In the genomic region with DNA sequence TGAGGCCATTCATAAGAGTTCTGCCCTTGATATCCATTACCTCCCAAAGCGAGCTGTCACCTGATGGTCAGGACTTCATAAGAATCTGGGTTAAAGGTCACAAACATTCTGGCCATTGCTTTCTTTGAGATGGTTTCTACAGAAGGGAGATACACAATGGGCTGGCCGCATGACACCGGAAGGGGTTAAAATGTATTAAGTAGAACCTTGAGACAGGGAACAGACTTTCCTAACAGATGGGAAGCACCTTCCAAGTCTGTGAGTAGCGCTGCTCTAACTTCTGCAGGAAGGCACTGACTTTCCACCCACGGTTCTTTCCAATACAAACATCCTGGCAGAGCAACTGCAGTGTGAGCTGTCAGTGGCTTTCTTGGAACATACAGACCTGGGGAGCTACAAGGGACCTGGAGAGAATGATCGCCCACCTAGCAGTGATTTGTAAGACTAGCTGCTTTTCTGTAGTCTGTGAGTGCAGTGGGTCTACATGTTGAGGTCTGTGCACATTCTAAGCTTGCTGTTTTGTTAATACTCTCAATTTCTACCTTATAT, we compare ENCODE assay signal across 24 mouse cellular contexts.
DNase-seq lines count a peak whose midpoint lies in the region; ATAC-seq and TF ChIP-seq lines count a peak whose summit lies in the region.
"Had no signal": no experiment of that assay in that cellular context is flagged by ENCODE, and none has a peak within 500 bp of the region (broad histone marks: within the 10 kb centered on the region; RNA-seq: fewer than 3 reads in every experiment).

No protein-coding gene starts in this region.

- H3K4me1 ChIP-seq in heart, embryonic 14.5 days (ENCODE audit: control insufficient read depth in 2 of 2, insufficient read depth in 2 of 2, low read length in 2 of 2) = no peaks in the 10 kb centered on the region
- no peaks in the 10 kb centered on the region for H3K4me1 ChIP-seq in heart, embryonic 11.5 days (ENCODE audit: control insufficient read depth, insufficient read depth, low read length)
- no peaks in the 10 kb centered on the region for H3K4me1 ChIP-seq in liver, postnatal 0 days (ENCODE audit: insufficient read depth)
- H3K4me1 ChIP-seq in liver, embryonic 11.5 days (replicated peaks; ENCODE audit: control insufficient read depth, insufficient read depth, low read length) = no peaks in the 10 kb centered on the region
- H3K4me1 ChIP-seq: embryonic facial prominence, embryonic 15.5 days; hindbrain, embryonic 12.5 days; limb, embryonic 12.5 days; lung, embryonic 15.5 days; megakaryocyte, embryonic 14.5 days; midbrain, embryonic 15.5 days; neural tube, embryonic 12.5 days had no signal

- DNase-seq in gastrocnemius, adult 2 months = no peak
- no peak for DNase-seq in gastrocnemius, postnatal 25 days
- DNase-seq in liver, postnatal 0 days = no peak
- no peak for DNase-seq in liver, embryonic 11.5 days (ENCODE audit: low spot score)
- DNase-seq in skeletal muscle tissue, adult 2 months (ENCODE audit: low read depth, low spot score) = peak; percentile 12
- DNase-seq: adrenal gland, postnatal 25 days; cerebellum, adult 9-10 months; kidney, postnatal 25 days; lung, postnatal 36 days; spleen, adult 18-20 months; thymus, postnatal 14 days had no signal

- no peaks in the 10 kb centered on the region for H3K9me3 ChIP-seq in heart, embryonic 14.5 days (ENCODE audit: control insufficient read depth, low read length)
- no peaks in the 10 kb centered on the region for H3K9me3 ChIP-seq in heart, embryonic 11.5 days (replicated peaks; ENCODE audit: control insufficient read depth, low read length)
- no peaks in the 10 kb centered on the region for H3K9me3 ChIP-seq in liver, postnatal 0 days (ENCODE audit: low read length)
- no peaks in the 10 kb centered on the region for H3K9me3 ChIP-seq in liver, embryonic 11.5 days (ENCODE audit: control insufficient read depth, low read length)
- H3K9me3 ChIP-seq: embryonic facial prominence, embryonic 15.5 days; hindbrain, embryonic 12.5 days; limb, embryonic 12.5 days; lung, embryonic 15.5 days; midbrain, embryonic 15.5 days; neural tube, embryonic 12.5 days had no signal

- TF ChIP-seq CTCF in gastrocnemius, adult 2 months (IDR thresholded peaks at IDR 0.05) = no peak
- TF ChIP-seq CTCF in liver, postnatal 0 days (IDR thresholded peaks at IDR 0.05; ENCODE audit: low read depth) = no peak

- ATAC-seq in heart, embryonic 14.5 days (ENCODE audit: insufficient number of reproducible peaks, insufficient read depth, low FRiP score, low read depth) = 0 out of 2 replicates have a peak, but pooled peaks have one; percentile 21
- ATAC-seq in heart, embryonic 11.5 days (replicated peaks; ENCODE audit: insufficient number of reproducible peaks, low FRiP score, low TSS enrichment) = no peak
- ATAC-seq in liver, postnatal 0 days = no peak
- ATAC-seq in liver, embryonic 11.5 days (replicated peaks; ENCODE audit: low FRiP score) = no peak
- ATAC-seq: CD4-positive, CD25-positive, alpha-beta regulatory T cell, adult 4 months; forebrain, embryonic 14.5 days; intestine, postnatal 0 days; midbrain, embryonic 15.5 days had no signal

- H3K27me3 ChIP-seq in heart, embryonic 14.5 days (ENCODE audit: control insufficient read depth, insufficient read depth, low read length) = no peaks in the 10 kb centered on the region
- H3K27me3 ChIP-seq in heart, embryonic 11.5 days (ENCODE audit: control insufficient read depth, insufficient read depth, low read length) = no peaks in the 10 kb centered on the region
- H3K27me3 ChIP-seq in liver, postnatal 0 days (ENCODE audit: insufficient read depth, low read length) = no peaks in the 10 kb centered on the region
- no peaks in the 10 kb centered on the region for H3K27me3 ChIP-seq in liver, embryonic 11.5 days (replicated peaks; ENCODE audit: control insufficient read depth, insufficient read depth, low read length)
- H3K27me3 ChIP-seq: embryonic facial prominence, embryonic 15.5 days; hindbrain, embryonic 12.5 days; limb, embryonic 12.5 days; lung, embryonic 15.5 days; megakaryocyte, embryonic 14.5 days; midbrain, embryonic 15.5 days; neural tube, embryonic 12.5 days had no signal

- H3K36me3 ChIP-seq in heart, embryonic 14.5 days (ENCODE audit: control insufficient read depth, insufficient read depth, low read length) = peaks cover 28% of the 10 kb centered on the region
- H3K36me3 ChIP-seq in heart, embryonic 11.5 days (ENCODE audit: control insufficient read depth, insufficient read depth, low read length) = peaks cover 4% of the 10 kb centered on the region; the same call in 1 of the 2 replicates
- peaks cover 2% of the 10 kb centered on the region for H3K36me3 ChIP-seq in liver, postnatal 0 days (replicated peaks; ENCODE audit: insufficient read depth, low read length)
- peaks cover 5% of the 10 kb centered on the region; the same call in 1 of the 2 replicates for H3K36me3 ChIP-seq in liver, embryonic 11.5 days (ENCODE audit: control insufficient read depth, insufficient read depth, low read length)
- H3K36me3 ChIP-seq: midbrain, embryonic 15.5 days had no signal

- H3K4me3 ChIP-seq in gastrocnemius, adult 2 months = no peak overlapping the region
- no peak overlapping the region for H3K4me3 ChIP-seq in heart, embryonic 14.5 days (ENCODE audit: control insufficient read depth in 1 of 2, insufficient read depth in 1 of 2, low read depth in 1 of 2, low read length in 2 of 2)
- no peak overlapping the region for H3K4me3 ChIP-seq in heart, embryonic 11.5 days (ENCODE audit: low read depth, low read length)
- no peak overlapping the region for H3K4me3 ChIP-seq in liver, postnatal 0 days (ENCODE audit: low read depth, low read length)
- H3K4me3 ChIP-seq in liver, embryonic 11.5 days (ENCODE audit: low read depth, low read length) = no peak overlapping the region
- H3K4me3 ChIP-seq: embryonic facial prominence, embryonic 15.5 days; hindbrain, embryonic 12.5 days; limb, embryonic 12.5 days; lung, embryonic 15.5 days; megakaryocyte, embryonic 14.5 days; midbrain, embryonic 15.5 days; neural tube, embryonic 12.5 days had no signal

- H3K27ac ChIP-seq in gastrocnemius, adult 2 months = peak overlapping the region; percentile 55
- no peak overlapping the region for H3K27ac ChIP-seq in heart, embryonic 14.5 days (replicated peaks in 1 of 2; ENCODE audit: control insufficient read depth in 1 of 2, insufficient read depth in 1 of 2, low read depth in 2 of 2, low read length in 2 of 2)
- no peak overlapping the region for H3K27ac ChIP-seq in heart, embryonic 11.5 days (ENCODE audit: low read depth, low read length)
- H3K27ac ChIP-seq in liver, postnatal 0 days (ENCODE audit: low read depth) = peak overlapping the region; percentile 37
- H3K27ac ChIP-seq in liver, embryonic 11.5 days (ENCODE audit: low read depth, low read length) = no peak overlapping the region
- H3K27ac ChIP-seq: embryonic facial prominence, embryonic 15.5 days; hindbrain, embryonic 12.5 days; limb, embryonic 12.5 days; liver, embryonic 14.5 days; lung, embryonic 15.5 days; midbrain, embryonic 15.5 days; neural tube, embryonic 12.5 days had no signal

- 78% methylated on average over 6 of the region's 6 CpGs for WGBS in heart, embryonic 14.5 days
- WGBS in heart, embryonic 11.5 days (ENCODE audit: insufficient replicate concordance) = 75% methylated on average over 6 of the region's 6 CpGs
- WGBS in liver, postnatal 0 days (ENCODE audit: insufficient replicate concordance) = 80% methylated on average over 6 of the region's 6 CpGs
- 92% methylated on average over 6 of the region's 6 CpGs for WGBS in liver, embryonic 11.5 days

- intact Hi-C loops in gastrocnemius, adult 2 months (cut with DNase I) = no loop called here

- H3K4me2 ChIP-seq in heart, embryonic 14.5 days (ENCODE audit: low read length) = no peak overlapping the region
- H3K4me2 ChIP-seq in heart, embryonic 11.5 days = no peak overlapping the region
- H3K4me2 ChIP-seq in liver, postnatal 0 days (ENCODE audit: low read depth, low read length) = no peak overlapping the region
- H3K4me2 ChIP-seq in liver, embryonic 11.5 days = no peak overlapping the region
- H3K4me2 ChIP-seq: embryonic facial prominence, embryonic 15.5 days; hindbrain, embryonic 12.5 days; limb, embryonic 12.5 days; lung, embryonic 15.5 days; midbrain, embryonic 15.5 days; neural tube, embryonic 12.5 days had no signal

- no peak for TF ChIP-seq EP300 in liver, postnatal 0 days (IDR thresholded peaks at IDR 0.05; ENCODE audit: low read depth)

- no peak overlapping the region for H3K9ac ChIP-seq in heart, embryonic 14.5 days (ENCODE audit: low read length)
- no peak overlapping the region for H3K9ac ChIP-seq in heart, embryonic 11.5 days (ENCODE audit: low read depth, low read length)
- no peak overlapping the region for H3K9ac ChIP-seq in liver, postnatal 0 days (replicated peaks)
- no peak overlapping the region for H3K9ac ChIP-seq in liver, embryonic 11.5 days (ENCODE audit: low read depth, low read length)
- H3K9ac ChIP-seq: embryonic facial prominence, embryonic 15.5 days; hindbrain, embryonic 12.5 days; limb, embryonic 12.5 days; liver, embryonic 14.5 days; lung, embryonic 15.5 days; midbrain, embryonic 15.5 days; neural tube, embryonic 12.5 days had no signal

Comparison
In these comparisons a context has a peak if more than half of its experiments do, and no peak if none do; other contexts are left out.
1. H3K27ac ChIP-seq: peak in gastrocnemius, adult 2 months (single experiment) and liver, postnatal 0 days (single experiment); none in heart, embryonic 14.5 days (0 of 2), heart, embryonic 11.5 days (single experiment) and liver, embryonic 11.5 days (single experiment).